Mouse (Mus musculus): ENCODE data around the gene Gabarapl1.

GRCm38 (mm10) chr6:129581896-129582295 lies 48.9 kb downstream of the Gabarapl1 start:
- TF ChIP-seq CTCF (IDR thresholded peaks at IDR 0.05), result no peak
- no peak for TF ChIP-seq EP300 (IDR thresholded peaks at IDR 0.05)

All from lung, postnatal 0 days (tissue).